Mouse (Mus musculus) brain, embryonic 14.5 days (tissue): ENCODE data around the gene Zranb1.

Experiments used
- CTCF ChIP-seq: fragments of 200-500 bp; IDR thresholded peaks from 2 replicates; pipeline ENCODE4 v1.5.1; 2012; ENCODE audit warnings: inconsistent platforms, mild to moderate bottlenecking, moderate library complexity, borderline replicate concordance; ENCODE audit not compliant: insufficient read depth, insufficient read length; ENCODE audit errors: extremely low read depth
- POLR2A ChIP-seq: fragments of 200-500 bp; IDR thresholded peaks from 2 replicates; pipeline ENCODE4 v1.6.1; 2012; ENCODE audit warnings: mild to moderate bottlenecking, inconsistent platforms, borderline replicate concordance; ENCODE audit not compliant: poor library complexity, insufficient read depth, insufficient read length, severe bottlenecking; ENCODE audit errors: extremely low read depth

- TF ChIP-seq CTCF (no peak), POLR2A (no peak)
Measured at GRCm38 (mm10) chr7:133012637-133013366, 81.9 kb downstream of the Zranb1 start.
